Mouse (Mus musculus) kidney, adult 2 months (tissue): ENCODE measurements around the gene Padi6.

Experiments used
- CTCF ChIP-seq: fragments of 200-500 bp; conservative IDR thresholded peaks from 2 replicates; pipeline ENCODE4 v1.5.1; 2011; ENCODE audit warnings: low read depth, mild to moderate bottlenecking, control low read depth, low read length, moderate library complexity, mixed read lengths; ENCODE audit not compliant: insufficient read depth, insufficient read length
- POLR2A ChIP-seq: fragments of 200-500 bp; IDR thresholded peaks from one replicate; pipeline ENCODE4 v1.6.1; 2011; ENCODE audit warnings: low read depth, low read length, control low read depth

GRCm38 (mm10) chr4:140753366-140753765, 10.9 kb upstream of the Padi6 start:
- TF ChIP-seq POLR2A (no peak), CTCF (no peak)
